Mouse (Mus musculus): ENCODE measurements around the gene Styxl1. TPM values are rescaled to one million over a fixed set of nuclear protein-coding genes. Genes with fewer than 3 reads are reported as not detected.
A peak's percentile ranks its signal among the peaks of the same experiment; 100 is the strongest.

The Styxl1 gene
- total RNA-seq, 2 experiments from 2014 or later: not detected

DNA sequence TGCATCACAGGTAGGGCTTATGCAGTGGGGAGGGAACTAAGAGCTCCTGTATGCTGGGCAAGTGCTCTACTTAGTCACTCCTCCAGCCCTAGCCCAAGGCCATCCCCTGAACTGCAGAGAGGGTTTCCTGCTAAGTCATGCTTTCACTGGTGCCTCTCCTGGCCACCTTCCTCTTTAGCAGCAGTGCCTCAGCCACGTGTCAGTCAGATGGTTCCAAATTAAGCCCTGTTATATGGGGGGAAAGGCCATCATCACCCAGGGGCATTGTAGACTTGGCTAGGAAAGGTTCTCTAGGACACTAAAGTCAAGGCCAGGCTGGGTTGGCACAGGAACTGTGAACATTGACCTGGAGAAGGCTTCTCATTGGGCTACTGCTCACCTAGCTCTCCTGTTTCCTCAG is 70.3 kb downstream of the Styxl1 start:
- 0 out of 2 replicates have a peak, but pooled peaks have one; percentile 29 for ATAC-seq (replicated peaks; ENCODE audit: low FRiP score, low TSS enrichment, poor library complexity, severe bottlenecking)

DNA sequence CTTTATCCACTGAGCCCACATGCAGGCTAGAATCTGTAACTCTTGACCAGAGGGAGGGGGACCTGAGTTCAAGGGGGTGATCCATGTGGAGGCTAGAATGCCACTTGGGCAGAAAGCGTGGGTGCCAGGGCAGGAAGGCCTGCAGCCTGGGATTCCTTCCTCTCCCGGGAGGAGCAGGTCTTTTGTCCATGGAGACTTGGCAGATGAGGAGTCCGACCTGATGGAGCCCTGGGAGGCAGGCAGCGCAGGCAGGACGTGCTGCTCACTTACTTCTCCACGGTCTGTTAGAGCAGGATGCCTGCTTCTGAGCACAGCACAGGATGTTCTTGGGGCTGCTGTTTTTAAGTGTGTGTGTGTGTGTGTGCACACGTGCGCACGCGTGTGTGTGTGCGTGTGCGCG is 71.1 kb downstream of the Styxl1 start:
- ATAC-seq (replicated peaks; ENCODE audit: low FRiP score, low TSS enrichment, poor library complexity, severe bottlenecking): no peak

GRCm38 (mm10) chr5:135705383-135705782 is 72.8 kb downstream of the Styxl1 start:
- no peak for ATAC-seq (replicated peaks; ENCODE audit: low FRiP score, low TSS enrichment, poor library complexity, severe bottlenecking)

DNA sequence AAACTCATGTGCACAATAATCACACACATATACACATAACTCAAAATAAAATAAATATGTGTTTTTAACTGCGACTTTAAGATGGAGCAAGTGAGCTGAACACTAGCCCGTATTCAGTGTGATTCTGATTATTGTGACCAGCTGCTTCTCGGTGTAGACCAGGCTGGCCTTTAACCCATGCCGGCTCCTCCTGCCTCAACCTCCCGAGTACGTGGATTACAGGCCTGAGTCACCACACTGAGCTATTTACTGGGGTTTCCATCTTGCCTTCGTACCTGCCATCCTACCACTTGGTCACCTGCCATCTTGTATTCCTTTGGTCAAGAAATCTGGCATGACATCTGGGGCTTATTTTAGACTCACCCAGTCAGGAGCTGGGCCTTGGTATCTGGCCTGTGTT is 74.8 kb downstream of the Styxl1 start:
- ATAC-seq (replicated peaks; ENCODE audit: low FRiP score, low TSS enrichment, poor library complexity, severe bottlenecking): no peak

DNA sequence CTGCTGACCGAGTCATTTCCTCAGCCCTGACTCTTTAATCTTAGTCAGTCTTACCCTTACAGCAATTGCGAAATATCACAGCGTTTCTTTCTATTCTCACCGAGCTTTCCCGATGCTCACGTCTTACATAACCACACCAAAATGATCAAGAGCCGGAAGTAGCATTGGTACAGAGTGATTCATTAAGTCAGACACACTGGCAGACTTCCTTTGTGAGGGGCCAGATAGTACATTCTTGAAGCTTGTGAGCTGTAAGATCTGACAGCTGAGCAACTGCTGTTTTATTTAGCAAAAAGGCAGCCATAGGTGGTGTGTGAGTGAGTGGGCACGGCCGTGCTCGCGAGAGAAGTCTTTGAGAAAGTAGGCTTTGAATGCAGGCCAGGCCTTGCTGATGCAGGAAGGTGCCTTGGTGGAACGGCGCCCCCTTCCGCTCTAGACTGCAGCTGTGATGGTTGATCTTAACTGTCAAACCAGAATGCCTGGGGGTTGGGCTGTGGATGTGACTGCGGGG is 75.4 kb downstream of the Styxl1 start:
- ATAC-seq (replicated peaks; ENCODE audit: low FRiP score, low TSS enrichment, poor library complexity, severe bottlenecking): peak; percentile 91

DNA sequence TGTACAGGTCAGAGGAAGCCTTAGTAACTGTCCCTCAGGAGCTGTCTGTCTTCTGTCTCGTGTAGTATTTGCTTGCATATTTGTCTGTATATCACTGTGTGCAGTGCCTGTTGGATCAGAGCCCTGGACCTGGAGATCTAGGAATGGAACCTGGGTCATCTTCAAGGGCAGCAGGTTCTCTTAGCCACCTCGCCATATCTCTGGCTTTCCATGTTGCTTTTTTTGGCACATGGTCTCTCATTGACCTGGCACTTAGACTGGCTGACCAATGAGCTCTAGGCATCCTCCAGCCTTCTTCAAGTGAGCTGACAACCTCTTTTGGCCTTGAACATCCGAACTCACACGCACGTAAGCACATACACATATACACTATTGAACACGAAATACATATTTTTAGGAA is 76.0 kb downstream of the Styxl1 start:
- ATAC-seq (replicated peaks; ENCODE audit: low FRiP score, low TSS enrichment, poor library complexity, severe bottlenecking): no peak

DNA sequence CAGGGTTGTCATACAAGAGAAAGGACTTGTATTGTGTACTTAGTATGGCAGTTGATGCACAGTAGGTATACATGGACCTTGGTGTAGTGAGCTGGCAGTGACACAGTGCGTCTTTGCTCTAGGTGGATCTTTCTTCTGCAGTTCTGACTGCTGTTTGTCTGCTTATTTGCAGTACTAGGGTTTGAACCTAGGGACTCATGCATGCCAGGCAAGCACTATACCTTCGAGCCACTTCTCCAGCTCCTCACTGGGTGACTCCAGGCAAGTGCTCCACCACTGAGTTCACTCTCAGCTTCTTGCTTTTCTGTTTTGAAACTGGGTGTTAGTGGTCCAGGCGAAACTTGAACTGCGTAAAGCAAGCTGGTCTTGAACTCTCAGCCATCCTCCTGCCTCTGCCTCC is 76.6 kb downstream of the Styxl1 start:
- no peak for ATAC-seq (replicated peaks; ENCODE audit: low FRiP score, low TSS enrichment, poor library complexity, severe bottlenecking)

GRCm38 (mm10) chr5:135697711-135698111 is 80.5 kb downstream of the Styxl1 start:
- ATAC-seq (replicated peaks; ENCODE audit: low FRiP score, low TSS enrichment, poor library complexity, severe bottlenecking): 0 out of 2 replicates have a peak, but pooled peaks have one; percentile 42

Other genes with a start within 250 kb of the Styxl1 start
- 0.79 and 1.2 TPM in 2 replicates for gene Hip1, start 233.3 kb downstream of the Styxl1 start, total RNA-seq (2014; fragmentation: Nextera tagmentation)
- 0.19 and 0.23 TPM in 2 replicates for gene Hip1, start 233.3 kb downstream of the Styxl1 start, total RNA-seq (2017)
- not detected in 2 replicates for gene Ccl26, start 214.8 kb downstream of the Styxl1 start, total RNA-seq (2014; fragmentation: Nextera tagmentation)
- gene Ccl26, start 214.8 kb downstream of the Styxl1 start, total RNA-seq (2017): not detected in 2 replicates
- gene Ccl24, start 205.3 kb downstream of the Styxl1 start, total RNA-seq (2014; fragmentation: Nextera tagmentation): not detected in 2 replicates
- gene Ccl24, start 205.3 kb downstream of the Styxl1 start, total RNA-seq (2017): not detected in 2 replicates
- gene Rhbdd2, start 145.8 kb downstream of the Styxl1 start, total RNA-seq (2014; fragmentation: Nextera tagmentation): 25.2 and 47.5 TPM in 2 replicates
- gene Rhbdd2, start 145.8 kb downstream of the Styxl1 start, total RNA-seq (2017): 9.5 and 11.2 TPM in 2 replicates
- gene Por, start 108.4 kb downstream of the Styxl1 start, total RNA-seq (2014; fragmentation: Nextera tagmentation): 49.6 and 57.4 TPM in 2 replicates
- 58.7 and 73.2 TPM in 2 replicates for gene Por, start 108.4 kb downstream of the Styxl1 start, total RNA-seq (2017)
- gene Tmem120a, start 33.9 kb downstream of the Styxl1 start, total RNA-seq (2014; fragmentation: Nextera tagmentation): 11.2 and 14.3 TPM in 2 replicates
- gene Tmem120a, start 33.9 kb downstream of the Styxl1 start, total RNA-seq (2017): 12.1 and 15.7 TPM in 2 replicates
- 441 and 446 TPM in 2 replicates for gene Mdh2, start 95 bp upstream of the Styxl1 start, total RNA-seq (2014; fragmentation: Nextera tagmentation)
- 207 and 288 TPM in 2 replicates for gene Mdh2, start 95 bp upstream of the Styxl1 start, total RNA-seq (2017)
- not detected in 2 replicates for gene Srrm3, start 28.5 kb upstream of the Styxl1 start, total RNA-seq (2014; fragmentation: Nextera tagmentation)
- not detected in 2 replicates for gene Srrm3, start 28.5 kb upstream of the Styxl1 start, total RNA-seq (2017)
- gene Hspb1, start 109.5 kb upstream of the Styxl1 start, total RNA-seq (2014; fragmentation: Nextera tagmentation): not detected in 2 replicates
- gene Hspb1, start 109.5 kb upstream of the Styxl1 start, total RNA-seq (2017): not detected in 2 replicates
- 125 and 138 TPM in 2 replicates for gene Ywhag, start 156.2 kb upstream of the Styxl1 start, total RNA-seq (2014; fragmentation: Nextera tagmentation)
- gene Ywhag, start 156.2 kb upstream of the Styxl1 start, total RNA-seq (2017): 88.3 and 92.5 TPM in 2 replicates
- 1.7 and 3.2 TPM in 2 replicates for gene Ssc4d, start 196.1 kb upstream of the Styxl1 start, total RNA-seq (2014; fragmentation: Nextera tagmentation)
- gene Ssc4d, start 196.1 kb upstream of the Styxl1 start, total RNA-seq (2017): 3.5 TPM in 1 of 2 replicates, not detected in the other
- not detected in 2 replicates for gene Zp3, start 201.7 kb upstream of the Styxl1 start, total RNA-seq (2014; fragmentation: Nextera tagmentation)
- not detected in 2 replicates for gene Zp3, start 201.7 kb upstream of the Styxl1 start, total RNA-seq (2017)
- gene Dtx2, start 216.4 kb upstream of the Styxl1 start, total RNA-seq (2014; fragmentation: Nextera tagmentation): 5.6 and 22.1 TPM in 2 replicates
- 2.3 and 4.2 TPM in 2 replicates for gene Dtx2, start 216.4 kb upstream of the Styxl1 start, total RNA-seq (2017)

Measured in megakaryocyte-erythroid progenitor cell, adult 5-6 weeks (primary cell).